Mouse (Mus musculus) heart, embryonic 11.5 days (tissue): ENCODE results near the gene Mpg. TPM values are rescaled to one million over a fixed set of nuclear protein-coding genes. Genes with fewer than 3 reads are reported as not detected.

Experiments
- ATAC-seq: fragments of 200-750 bp; cut with Nextera tagmentation; replicated peaks from 2 replicates; pipeline ENCODE4 v1.8.0; 2017; ENCODE audit warnings: moderate library complexity; ENCODE audit not compliant: insufficient number of reproducible peaks, low FRiP score, low TSS enrichment
- H3K27ac ChIP-seq: fragments of 300-500 bp; sonication (generic); 2 replicates; pipeline ENCODE4 v1.5.1; 2014; ENCODE audit warnings: mild to moderate bottlenecking, low read depth, low read length
- H3K27me3 ChIP-seq: fragments of 300-500 bp; sonication (generic); 2 replicates; pipeline ENCODE4 v1.6.1; 2014; ENCODE audit warnings: mild to moderate bottlenecking, low read length, mixed read lengths; ENCODE audit not compliant: control insufficient read depth, insufficient read depth
- H3K36me3 ChIP-seq: fragments of 300-500 bp; sonication (generic); 2 replicates; pipeline ENCODE4 v1.6.1; 2014; ENCODE audit warnings: mild to moderate bottlenecking, low read length, moderate library complexity, mixed read lengths; ENCODE audit not compliant: control insufficient read depth, insufficient read depth
- H3K4me1 ChIP-seq: fragments of 300-500 bp; sonication (generic); 2 replicates; pipeline ENCODE4 v1.6.1; 2014; ENCODE audit warnings: low read length; ENCODE audit not compliant: control insufficient read depth, insufficient read depth
- H3K4me2 ChIP-seq: fragments of 300-500 bp; sonication (generic); 2 replicates; pipeline ENCODE4 v1.6.1; 2014; ENCODE audit warnings: mild to moderate bottlenecking, moderate library complexity
- H3K4me3 ChIP-seq: fragments of 300-500 bp; sonication (generic); 2 replicates; pipeline ENCODE4 v1.5.1; 2014; ENCODE audit warnings: low read depth, low read length
- H3K9ac ChIP-seq: fragments of 300-500 bp; sonication (generic); 2 replicates; pipeline ENCODE4 v1.6.1; 2014; ENCODE audit warnings: mild to moderate bottlenecking, low read depth, low read length, moderate library complexity
- H3K9me3 ChIP-seq: fragments of 300-500 bp; sonication (generic); replicated peaks from 2 replicates; pipeline ENCODE4 v1.6.1; 2016; ENCODE audit warnings: low read length; ENCODE audit not compliant: control insufficient read depth
- WGBS: fragments of 180-500 bp; shearing (Covaris S2); extraction: QIAGEN DNeasy Blood & Tissue Kit; methylation state at CpG from one replicate; pipeline ENCODE4 v1.1.7; 2014; ENCODE audit not compliant: insufficient replicate concordance; 5-methylcytosine and 5-hydroxymethylcytosine counted together
- polyA plus RNA-seq: library from polyadenylated mRNA; unstranded; fragments of >200 nt; fragmentation: Nextera tagmentation; extraction: Ambion mirVana; gene quantifications from 2 replicates; pipeline ENCODE4 v1.2.1, GENCODE M21; 2014

Gene Mpg
- polyA plus RNA-seq, 1 experiment from 2014 or later, result 22.5 TPM

DNA sequence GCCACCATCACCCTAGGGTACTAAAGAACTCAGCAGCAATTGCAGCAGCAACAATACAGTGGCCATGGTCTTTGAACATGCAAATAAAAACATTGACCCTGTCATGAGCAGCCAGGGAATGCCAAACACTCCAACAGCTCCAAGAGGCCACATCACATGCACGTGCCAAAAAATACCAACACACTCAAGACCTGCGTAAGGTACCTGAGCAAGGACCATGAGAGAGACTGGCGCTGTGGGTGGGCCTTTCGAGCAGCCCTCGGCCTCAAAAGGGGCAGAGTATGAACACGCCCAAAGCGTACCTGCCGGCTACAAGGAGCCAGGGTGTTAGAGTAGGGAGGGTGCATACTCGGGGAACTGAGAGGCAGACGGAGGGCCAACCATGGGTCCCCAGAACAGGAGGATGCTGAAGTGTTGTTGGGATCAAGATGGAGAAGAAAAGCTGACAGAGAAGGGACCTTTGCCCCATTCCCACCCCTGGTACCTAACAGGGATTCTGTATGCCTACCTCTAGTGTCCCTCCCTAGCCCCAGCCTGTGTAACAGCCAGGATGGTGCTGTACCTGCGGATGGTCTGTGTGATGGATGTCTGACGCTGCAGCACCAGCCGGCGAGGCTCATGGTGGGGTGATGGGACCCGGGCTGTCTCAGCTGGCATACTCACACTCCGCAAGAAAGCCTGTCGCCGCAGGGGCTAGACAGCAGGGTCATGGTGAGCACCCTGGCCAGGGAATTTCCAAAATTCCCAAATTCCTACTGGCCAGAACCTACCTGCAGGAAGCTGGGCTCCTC is 10.7 kb upstream of the Mpg start:
- H3K4me2 ChIP-seq, result no peak overlapping the region
- H3K4me3 ChIP-seq, result no peak overlapping the region
- no peak overlapping the region for H3K27ac ChIP-seq
- no peak for ATAC-seq
- 90% methylated on average over 18 of the region's 18 CpGs for WGBS
- no peaks in the 10 kb centered on the region for H3K27me3 ChIP-seq
- H3K36me3 ChIP-seq, result peaks cover 22% of the 10 kb centered on the region
- H3K9ac ChIP-seq, result no peak overlapping the region
- H3K9me3 ChIP-seq, result no peaks in the 10 kb centered on the region
- peaks cover 16% of the 10 kb centered on the region for H3K4me1 ChIP-seq

DNA sequence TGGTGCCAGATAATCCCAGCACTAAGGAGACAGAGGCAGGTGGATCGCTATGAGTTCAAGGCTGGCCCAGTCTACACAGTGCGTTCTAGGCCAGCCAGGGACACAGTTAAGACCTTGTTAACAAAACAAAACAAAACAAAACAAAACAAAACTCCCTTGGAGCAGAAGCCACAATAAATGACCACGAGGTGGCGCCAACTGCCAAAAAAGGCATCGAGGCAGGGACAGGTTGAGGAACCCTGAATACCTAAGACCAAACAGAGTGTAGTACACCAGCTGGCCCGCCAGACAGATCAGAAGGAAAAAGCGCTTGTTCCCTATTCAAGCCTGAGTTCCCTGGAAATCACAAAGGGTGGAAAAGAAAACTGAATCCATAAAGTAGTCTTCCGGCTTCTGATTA is 9.5 kb upstream of the Mpg start:
- Histone ChIP-seq H3K4me3 (no peak overlapping the region), H3K9ac (peak overlapping the region; percentile 39; the same call in 1 of the 2 replicates), H3K27me3 (no peaks in the 10 kb centered on the region), H3K4me1 (peaks cover 21% of the 10 kb centered on the region), H3K4me2 (no peak overlapping the region), H3K9me3 (no peaks in the 10 kb centered on the region), H3K36me3 (peaks cover 13% of the 10 kb centered on the region), H3K27ac (no peak overlapping the region)
- 29% methylated on average over 8 of the region's 8 CpGs for WGBS
- ATAC-seq, result no peak

DNA sequence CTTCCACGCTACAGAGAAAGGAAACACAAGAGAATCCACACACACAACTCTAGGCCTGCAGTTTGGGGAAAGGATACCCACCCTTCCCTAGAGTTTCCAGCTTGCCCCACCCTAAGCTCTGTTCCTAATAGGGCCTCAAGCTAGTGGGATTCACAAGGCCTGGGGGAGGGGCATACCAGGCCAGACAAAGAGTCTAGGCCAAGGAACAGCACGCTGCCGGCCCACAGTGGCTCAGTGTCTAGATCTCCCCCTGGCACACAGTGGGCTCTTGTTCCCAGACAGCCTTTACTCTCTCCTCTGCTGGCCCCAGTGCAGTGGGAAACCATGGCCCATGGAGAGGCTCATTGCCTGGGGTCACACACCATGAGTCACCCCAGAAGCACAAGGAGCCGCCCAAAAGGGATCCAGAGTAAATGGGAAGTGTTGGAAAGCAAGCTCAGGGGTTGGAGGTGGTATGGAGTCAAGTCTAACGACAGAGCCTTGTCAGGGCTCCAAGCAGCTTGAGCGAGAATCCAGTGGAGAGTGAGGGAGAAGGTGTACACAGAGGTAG is 7.7 kb upstream of the Mpg start:
- Histone ChIP-seq H3K9me3 (no peaks in the 10 kb centered on the region), H3K9ac (peak overlapping the region; percentile 40), H3K36me3 (peaks cover 5% of the 10 kb centered on the region; the same call in 1 of the 2 replicates), H3K4me3 (no peak overlapping the region), H3K4me1 (peaks cover 33% of the 10 kb centered on the region), H3K27ac (no peak overlapping the region), H3K4me2 (peak overlapping the region; percentile 10; the same call in 1 of the 2 replicates), H3K27me3 (no peaks in the 10 kb centered on the region)
- 61% methylated on average over 6 of the region's 6 CpGs for WGBS
- no peak for ATAC-seq

DNA sequence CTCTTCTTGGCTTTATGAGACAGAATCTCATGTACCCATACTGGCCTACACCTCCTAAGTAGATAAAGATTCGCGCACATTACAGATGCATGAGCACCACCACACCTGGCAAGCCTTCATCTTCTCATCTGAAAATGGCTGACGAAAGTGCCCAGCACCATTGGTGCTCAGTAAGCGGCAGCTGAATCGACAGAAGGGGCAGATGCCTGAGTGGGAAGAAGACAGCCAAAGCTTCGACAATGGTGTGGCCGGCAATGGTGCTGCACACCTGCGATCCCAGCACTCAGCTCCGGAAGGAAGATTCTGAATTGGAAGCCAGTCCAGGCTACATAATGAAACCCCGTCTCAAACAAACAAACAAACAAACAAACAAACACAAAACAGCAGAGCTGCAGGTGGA is 7.0 kb upstream of the Mpg start:
- 83% methylated on average over 10 of the region's 10 CpGs for WGBS
- Histone ChIP-seq H3K27ac (no peak overlapping the region), H3K27me3 (no peaks in the 10 kb centered on the region), H3K9me3 (no peaks in the 10 kb centered on the region), H3K9ac (no peak overlapping the region), H3K4me3 (no peak overlapping the region), H3K4me1 (peaks cover 33% of the 10 kb centered on the region), H3K36me3 (peaks cover 5% of the 10 kb centered on the region; the same call in 1 of the 2 replicates), H3K4me2 (0 out of 2 replicates have a peak overlapping the region, but pooled peaks have one; percentile 97)
- ATAC-seq, result no peak

DNA sequence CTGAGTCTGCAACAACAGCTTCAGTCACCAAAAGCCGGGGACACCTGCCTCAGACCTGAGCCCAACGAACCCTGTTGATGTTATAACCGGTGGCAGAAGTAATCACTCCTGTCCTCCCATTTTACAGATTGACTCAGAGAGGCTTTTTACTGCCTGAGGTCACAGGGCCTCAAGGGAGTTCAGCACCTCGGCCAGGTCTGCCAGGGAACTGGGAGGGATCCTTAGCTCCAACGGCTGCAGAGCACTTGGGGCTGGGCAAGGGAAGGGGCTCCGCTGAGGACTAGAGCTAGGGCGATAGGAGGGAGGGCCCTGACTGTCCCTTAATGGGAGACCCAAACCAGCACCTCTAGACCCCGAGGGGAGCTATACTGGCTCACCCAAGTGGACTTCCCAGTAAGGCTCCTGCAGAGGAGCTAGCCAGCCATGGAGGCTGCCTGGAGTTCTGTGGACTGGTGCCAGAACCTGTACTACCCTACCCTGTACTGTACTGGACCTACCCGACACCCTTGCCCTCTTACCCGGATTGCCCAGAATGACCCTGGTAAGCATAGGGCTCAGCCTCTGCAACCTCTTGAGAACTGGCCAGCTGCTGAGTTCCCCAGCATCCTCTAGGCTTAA is 5.6 kb upstream of the Mpg start:
- H3K4me1 ChIP-seq, result peaks cover 42% of the 10 kb centered on the region
- ATAC-seq, result peak; percentile 33; the same call in 1 of the 2 replicates
- 30% methylated on average over 10 of the region's 10 CpGs for WGBS

DNA sequence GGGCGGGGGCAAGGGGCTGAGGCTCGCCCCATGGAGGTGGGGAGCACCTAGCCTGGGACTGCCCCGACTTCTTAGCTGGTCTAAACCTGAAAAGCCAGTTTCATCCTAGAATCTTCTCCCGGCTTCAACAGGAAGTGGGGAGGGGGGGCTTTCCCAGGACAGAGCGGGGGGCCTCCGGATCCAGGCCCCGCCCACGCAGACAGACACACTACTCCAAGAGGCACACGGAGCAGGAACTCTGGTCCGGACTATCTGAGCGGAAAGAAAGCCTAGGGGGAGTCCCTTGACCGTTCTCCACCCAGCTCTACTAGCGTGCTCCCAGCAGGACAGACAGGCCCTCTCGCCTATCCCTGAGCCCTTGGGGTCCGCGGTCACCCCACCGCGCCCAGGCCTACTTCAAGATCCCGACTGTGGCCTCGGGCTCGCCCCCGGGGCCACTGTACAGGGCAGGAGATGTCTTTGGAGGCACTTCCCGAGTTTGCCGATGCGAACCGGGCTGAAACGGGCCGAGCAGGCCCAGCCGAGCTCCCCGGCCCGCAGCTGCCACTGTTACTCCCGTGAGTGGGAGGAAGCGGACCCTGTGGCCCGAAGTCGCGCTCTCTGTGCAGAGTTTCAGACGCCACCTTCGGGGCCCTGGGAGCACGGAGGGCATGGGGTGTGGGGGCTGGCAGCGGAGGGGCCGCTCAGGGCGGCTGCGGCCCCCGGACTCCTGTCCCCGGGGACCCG is 4.9 kb upstream of the Mpg start:
- Histone ChIP-seq H3K36me3 (no peaks in the 10 kb centered on the region), H3K4me1 (peaks cover 46% of the 10 kb centered on the region), H3K9me3 (no peaks in the 10 kb centered on the region), H3K27me3 (no peaks in the 10 kb centered on the region), H3K4me2 (peak overlapping the region; percentile 97), H3K9ac (peak overlapping the region; percentile 95), H3K4me3 (peak overlapping the region; percentile 97), H3K27ac (peak overlapping the region; percentile 95)
- WGBS, result under 1% methylated on average over 38 of the region's 46 CpGs
- peak; percentile 66 for ATAC-seq

More for the DNA sequence above, 5.6 kb upstream of the Mpg start:
- peaks cover 1% of the 10 kb centered on the region; the same call in 1 of the 2 replicates for H3K36me3 ChIP-seq
- H3K4me3 ChIP-seq, result peak overlapping the region; percentile 97
- H3K4me2 ChIP-seq, result peak overlapping the region; percentile 97
- H3K27ac ChIP-seq, result peak overlapping the region; percentile 95; the same call in 1 of the 2 replicates
- H3K27me3 ChIP-seq, result no peaks in the 10 kb centered on the region
- H3K9me3 ChIP-seq, result no peaks in the 10 kb centered on the region
- H3K9ac ChIP-seq, result peak overlapping the region; percentile 95

DNA sequence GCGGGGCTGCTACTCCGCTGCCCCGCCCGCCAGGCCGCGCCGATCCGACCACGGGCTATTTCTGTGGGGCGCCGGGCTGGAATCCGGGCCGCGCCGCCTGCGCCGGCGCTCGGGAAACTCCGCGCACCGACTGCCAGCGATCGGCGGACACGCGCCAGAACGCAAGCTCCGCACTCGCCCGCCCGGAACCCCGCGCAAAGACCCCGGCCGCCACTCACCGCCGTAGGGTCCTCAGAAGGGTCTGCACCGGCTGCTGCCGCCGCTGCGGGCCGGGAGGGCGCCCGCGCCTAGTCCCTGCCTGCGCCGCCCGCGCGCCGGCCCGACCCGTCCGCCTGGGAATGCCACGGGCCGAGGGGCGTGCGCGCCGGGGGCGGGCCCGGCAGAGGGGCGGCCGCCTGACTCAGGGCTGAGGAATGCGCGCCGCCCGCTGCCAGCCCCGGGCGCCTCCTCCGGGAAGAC is 4.3 kb upstream of the Mpg start, which contains the start of gene Rhbdf1:
Gene Rhbdf1 (minus strand): TSS at position 350 of the 459 bp plus-strand sequence.
- ATAC-seq, result peak; percentile 59
- under 1% methylated on average over 59 of the region's 72 CpGs for WGBS
- no peaks in the 10 kb centered on the region for H3K9me3 ChIP-seq
- no peaks in the 10 kb centered on the region for H3K27me3 ChIP-seq
- peaks cover 48% of the 10 kb centered on the region for H3K4me1 ChIP-seq
- no peaks in the 10 kb centered on the region for H3K36me3 ChIP-seq
- H3K27ac ChIP-seq, result peak within 1 kb of the TSS; percentile 95
- H3K4me3 ChIP-seq, result peak within 1 kb of the TSS; percentile 97
- peak within 1 kb of the TSS; percentile 95 for H3K9ac ChIP-seq
- H3K4me2 ChIP-seq, result peak within 1 kb of the TSS; percentile 97
